Mouse (Mus musculus) urinary bladder, adult 18-20 months (tissue): ENCODE data around the gene F3.

Source experiments
- DNase-seq, 2 experiments: peaks; one replicate each; pipeline ENCODE4 v3.0.0; 2022; ENCODE audit warnings: low spot score in 2 of 2, mixed read lengths in 2 of 2

F3 gene

GRCm38 (mm10) chr3:121707106-121707505 is 16.2 kb upstream of the F3 start:
- no peak for DNase-seq

- no peak for DNase-seq
Observed at GRCm38 (mm10) chr3:121710894-121711531, 12.3 kb upstream of the F3 start.

GRCm38 (mm10) chr3:121712222-121712621 is 11.1 kb upstream of the F3 start:
- no peak for DNase-seq

GRCm38 (mm10) chr3:121713151-121713701 is 10.1 kb upstream of the F3 start:
- DNase-seq: no peak

- no peak for DNase-seq
Observed at GRCm38 (mm10) chr3:121713816-121714215, 9.5 kb upstream of the F3 start.

GRCm38 (mm10) chr3:121714461-121714860 is 8.9 kb upstream of the F3 start:
- DNase-seq: no peak

GRCm38 (mm10) chr3:121715336-121715735 is 8.0 kb upstream of the F3 start:
- no peak for DNase-seq

GRCm38 (mm10) chr3:121715741-121716459 is 7.4 kb upstream of the F3 start:
- no peak for DNase-seq

- DNase-seq: no peak
Observed at GRCm38 (mm10) chr3:121716480-121716879, 6.9 kb upstream of the F3 start.

- DNase-seq: no peak
Observed at GRCm38 (mm10) chr3:121718679-121719078, 4.7 kb upstream of the F3 start.

- no peak for DNase-seq
Observed at GRCm38 (mm10) chr3:121719701-121720100, 3.6 kb upstream of the F3 start.

GRCm38 (mm10) chr3:121720801-121721690 is 2.3 kb upstream of the F3 start:
- no peak for DNase-seq

GRCm38 (mm10) chr3:121721691-121722070 is 1.7 kb upstream of the F3 start:
- no peak for DNase-seq

- DNase-seq: no peak
Observed at GRCm38 (mm10) chr3:121723968-121724524, 709 bp downstream of the F3 start.

GRCm38 (mm10) chr3:121724553-121724952 is 1.2 kb downstream of the F3 start:
- no peak for DNase-seq

- no peak for DNase-seq
Observed at GRCm38 (mm10) chr3:121725651-121726050, 2.3 kb downstream of the F3 start.

GRCm38 (mm10) chr3:121729678-121730077 is 6.3 kb downstream of the F3 start:
- DNase-seq: no peak

- DNase-seq: no peak
Observed at GRCm38 (mm10) chr3:121735542-121735941, 12.2 kb downstream of the F3 start.

- DNase-seq: peak; percentile 51 to 66
Observed at GRCm38 (mm10) chr3:121736025-121736744, 12.8 kb downstream of the F3 start.

GRCm38 (mm10) chr3:121737453-121737852 is 14.1 kb downstream of the F3 start:
- DNase-seq: no peak

- no peak for DNase-seq
Observed at GRCm38 (mm10) chr3:121737901-121738300, 14.6 kb downstream of the F3 start.
